In the genomic region with DNA sequence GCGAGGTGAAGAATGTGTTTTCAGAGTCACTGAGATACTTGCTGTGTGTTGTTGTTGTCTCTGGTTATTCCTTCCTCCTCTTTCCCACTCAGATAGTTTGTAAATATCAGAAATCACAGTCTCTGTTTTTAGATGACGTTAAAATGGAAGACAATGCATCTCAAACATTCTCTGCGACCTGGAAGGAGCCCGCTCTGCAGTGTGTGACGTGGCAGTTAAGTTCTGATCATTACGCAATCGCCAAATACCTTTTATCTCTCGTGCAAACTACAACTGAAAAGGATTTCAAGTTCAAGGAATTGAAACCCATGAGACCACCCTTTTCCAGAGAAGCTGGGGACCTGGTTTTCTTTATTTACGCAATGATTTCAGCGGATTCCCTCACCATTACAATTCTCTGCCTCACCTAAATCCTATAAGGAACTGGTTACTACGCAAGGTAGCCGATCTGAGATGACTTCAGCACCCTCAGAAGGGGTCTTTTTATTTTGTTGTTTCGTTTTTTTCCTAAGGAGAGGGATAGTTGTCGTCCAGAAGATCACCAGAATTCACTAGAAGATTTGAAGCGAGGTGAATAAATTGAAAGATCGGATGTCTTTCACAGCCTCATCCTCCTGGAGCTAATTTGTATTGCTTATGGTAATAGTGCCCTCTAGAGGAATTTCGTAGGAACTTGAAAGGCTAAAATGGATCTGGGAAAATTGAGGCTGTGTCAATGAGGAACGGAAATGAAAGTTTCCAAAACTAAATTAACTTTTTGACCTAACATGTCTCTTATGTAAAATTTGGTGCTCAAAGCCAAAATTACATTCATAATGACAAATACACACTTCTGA, we compare ENCODE assay signal across 9 mouse cellular contexts. TPM values are rescaled to one million over a fixed set of nuclear protein-coding genes. Genes with fewer than 3 reads are reported as not detected.
DNase-seq lines count a peak whose midpoint lies in the region; ATAC-seq and TF ChIP-seq lines count a peak whose summit lies in the region.
"Had no signal": no experiment of that assay in that cellular context is flagged by ENCODE, and none has a peak within 500 bp of the region (broad histone marks: within the 10 kb centered on the region; RNA-seq: fewer than 3 reads in every experiment).

No protein-coding gene starts in this region.

- H3K4me1 ChIP-seq in embryonic facial prominence, embryonic 14.5 days (ENCODE audit: control insufficient read depth, insufficient read depth, low read length): no peaks in the 10 kb centered on the region
- no peaks in the 10 kb centered on the region for H3K4me1 ChIP-seq in lung, postnatal 0 days (ENCODE audit: insufficient read depth, low read depth, low read length)

- no peak for DNase-seq in gastrocnemius, adult 2 months
- DNase-seq in gastrocnemius, adult 8-10 months (ENCODE audit: low spot score in 2 of 2): no peak
- DNase-seq in 416B (ENCODE audit: low read depth): peak; percentile 40
- DNase-seq in embryonic facial prominence, embryonic 14.5 days (ENCODE audit: low spot score): peak; percentile 71
- DNase-seq in lung, postnatal 0 days (ENCODE audit: low spot score): peak; percentile 80
- no peak for DNase-seq in gastrocnemius, postnatal 4 days (ENCODE audit: low spot score in 2 of 2)
- no peak for DNase-seq in frontal cortex, postnatal 10 days (ENCODE audit: low spot score in 2 of 2)

- no peak overlapping the region for H3K27ac ChIP-seq in gastrocnemius, adult 2 months
- H3K27ac ChIP-seq in embryonic facial prominence, embryonic 14.5 days (replicated peaks; ENCODE audit: low read depth, low read length): no peak overlapping the region
- no peak overlapping the region for H3K27ac ChIP-seq in lung, postnatal 0 days (ENCODE audit: low read length)

- peak overlapping the region; percentile 39; the same call in 1 of the 2 replicates for H3K4me2 ChIP-seq in embryonic facial prominence, embryonic 14.5 days (ENCODE audit: low read depth, low read length)
- H3K4me2 ChIP-seq in lung, postnatal 0 days (replicated peaks; ENCODE audit: low read depth, low read length): peak overlapping the region; percentile 50

- no peak overlapping the region for H3K9ac ChIP-seq in embryonic facial prominence, embryonic 14.5 days (ENCODE audit: low read depth, low read length)
- H3K9ac ChIP-seq in lung, postnatal 0 days (replicated peaks; ENCODE audit: low read depth): no peak overlapping the region

- H3K27me3 ChIP-seq in embryonic facial prominence, embryonic 14.5 days (replicated peaks; ENCODE audit: control insufficient read depth, insufficient read depth, low read length): no peaks in the 10 kb centered on the region
- H3K27me3 ChIP-seq in lung, postnatal 0 days (replicated peaks; ENCODE audit: insufficient read depth, low read length): no peaks in the 10 kb centered on the region

- WGBS in embryonic facial prominence, embryonic 14.5 days: 51% methylated on average over 18 of the region's 18 CpGs
- WGBS in lung, postnatal 0 days: 35% methylated on average over 18 of the region's 18 CpGs

- intact Hi-C loops in gastrocnemius, adult 2 months (cut with DNase I): no loop called here

- H3K9me3 ChIP-seq in embryonic facial prominence, embryonic 14.5 days (ENCODE audit: control insufficient read depth, low read length): no peaks in the 10 kb centered on the region
- H3K9me3 ChIP-seq in lung, postnatal 0 days (ENCODE audit: low read length): no peaks in the 10 kb centered on the region

- no peak overlapping the region for H3K4me3 ChIP-seq in gastrocnemius, adult 2 months
- no peak overlapping the region for H3K4me3 ChIP-seq in embryonic facial prominence, embryonic 14.5 days (ENCODE audit: low read depth, low read length)
- H3K4me3 ChIP-seq in lung, postnatal 0 days (ENCODE audit: low read depth, low read length): peak overlapping the region; percentile 13; the same call in 1 of the 2 replicates
- H3K4me3 ChIP-seq: erythroblast, embryonic 14.5 days had no signal

- TF ChIP-seq EP300 in lung, postnatal 0 days (IDR thresholded peaks at IDR 0.05): no peak

- TF ChIP-seq CTCF in gastrocnemius, adult 2 months (IDR thresholded peaks at IDR 0.05): peak; percentile 64
- peak; percentile 75 for TF ChIP-seq CTCF in lung, postnatal 0 days (IDR thresholded peaks at IDR 0.05)

- ATAC-seq in embryonic facial prominence, embryonic 14.5 days (ENCODE audit: low read depth): no peak
- ATAC-seq in lung, postnatal 0 days: 0 out of 2 replicates have a peak, but pooled peaks have one; percentile 17
- ATAC-seq in activated CD4-positive, CD25-positive, alpha-beta regulatory T cell, adult 4 months: no peak

- H3K36me3 ChIP-seq in embryonic facial prominence, embryonic 14.5 days (ENCODE audit: control insufficient read depth, insufficient read depth, low read length): no peaks in the 10 kb centered on the region
- no peaks in the 10 kb centered on the region for H3K36me3 ChIP-seq in lung, postnatal 0 days (ENCODE audit: insufficient read depth, low read length)

RNA-seq across cellular contexts. Expression of gene Pik3c2g, which starts 9.8 kb away (rescaled TPM):
- not detected for total RNA-seq in gastrocnemius, adult 2 months (2021)
- total RNA-seq in gastrocnemius, adult 8-10 months (2022): not detected
- polyA plus RNA-seq in embryonic facial prominence, embryonic 14.5 days (2014; fragmentation: Nextera tagmentation; extraction: Ambion mirVana): 0.83 and 0.89 TPM in 2 replicates
- polyA plus RNA-seq in lung, postnatal 0 days (2015; fragmentation: Nextera tagmentation; extraction: Ambion mirVana): 2.5 and 3.0 TPM in 2 replicates
- not detected for polyA plus RNA-seq in activated CD4-positive, CD25-positive, alpha-beta regulatory T cell, adult 4 months (2017; shearing (Covaris generic))
- total RNA-seq in gastrocnemius, postnatal 4 days (2021): under 1 TPM; 0.12 to 0.23 TPM
- polyA plus RNA-seq: erythroblast, embryonic 14.5 days had no signal

Comparison
In these comparisons a context has a peak if more than half of its experiments do, and no peak if none do; other contexts are left out.
1. DNase-seq: peak in 416B (single experiment), embryonic facial prominence, embryonic 14.5 days (single experiment) and lung, postnatal 0 days (single experiment); none in gastrocnemius, adult 2 months (single experiment), gastrocnemius, adult 8-10 months (0 of 2), gastrocnemius, postnatal 4 days (0 of 2) and frontal cortex, postnatal 10 days (0 of 2).